ENCODE assay signal across 8 mouse cellular contexts in the genomic region with DNA sequence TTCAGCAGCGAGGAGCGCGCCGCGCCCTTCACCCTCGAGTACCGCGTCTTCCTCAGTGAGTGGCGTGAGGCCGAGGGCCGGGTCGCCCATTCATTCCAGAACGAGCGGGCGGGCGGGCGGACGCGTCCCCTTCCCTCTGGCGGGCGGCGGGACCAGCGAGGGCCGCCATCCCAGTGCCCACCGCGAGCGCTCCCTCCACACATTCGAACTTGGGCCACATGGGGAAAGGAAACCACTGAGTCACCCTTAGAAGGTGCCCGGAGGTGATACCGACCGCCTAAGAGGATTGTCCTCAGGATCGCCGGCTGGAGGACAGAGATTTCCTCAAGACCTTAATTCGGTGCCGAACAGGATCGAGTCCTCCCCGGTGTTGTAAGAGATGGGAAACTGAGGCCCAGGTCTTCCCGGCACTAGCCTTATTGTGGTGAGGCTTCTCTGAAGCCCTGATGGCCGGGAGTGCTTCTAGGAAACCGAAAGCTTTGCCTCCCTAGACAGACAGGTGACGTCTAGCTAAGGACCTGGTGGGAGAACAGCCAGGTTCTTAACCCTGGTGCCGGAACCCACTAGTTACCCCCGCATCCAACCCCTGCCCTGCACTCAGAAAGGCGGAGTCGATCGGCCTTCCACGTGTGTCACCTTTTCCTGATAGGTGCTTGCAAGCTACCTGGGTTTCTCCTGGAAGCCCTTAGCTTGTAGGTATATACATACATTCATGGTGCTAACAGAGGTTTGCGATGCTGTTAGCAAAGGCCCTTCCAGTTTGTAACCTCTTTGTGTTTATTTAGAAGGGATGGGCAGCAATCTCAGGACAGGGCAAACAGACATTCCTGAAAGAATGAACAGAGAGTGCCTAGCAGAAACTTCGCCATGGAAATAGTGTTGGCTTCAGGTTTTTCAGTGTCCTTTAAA. TPM values are rescaled to one million over a fixed set of nuclear protein-coding genes. Genes with fewer than 3 reads are reported as not detected.
A peak's percentile ranks its signal among the peaks of the same experiment; 100 is the strongest.
DNase-seq lines count a peak whose midpoint lies in the region; ATAC-seq and TF ChIP-seq lines count a peak whose summit lies in the region.

No protein-coding gene starts in this region.

- peak overlapping the region; percentile 90 for H3K4me3 ChIP-seq in heart, embryonic 10.5 days
- peak overlapping the region; percentile 76 for H3K4me3 ChIP-seq in G1E (ENCODE audit: low read depth, low read length)
- H3K4me3 ChIP-seq in embryonic fibroblast, embryonic 13.5 days (ENCODE audit: insufficient read depth, low read length) = peak overlapping the region; percentile 92
- peak overlapping the region; percentile 97 for H3K4me3 ChIP-seq in megakaryocyte, embryonic 14.5 days (replicated peaks)

- H3K27me3 ChIP-seq in heart, embryonic 10.5 days (ENCODE audit: insufficient read depth, poor library complexity, severe bottlenecking) = no peaks in the 10 kb centered on the region
- no peaks in the 10 kb centered on the region for H3K27me3 ChIP-seq in G1E (ENCODE audit: insufficient read depth, low read length)
- peaks cover 6% of the 10 kb centered on the region for H3K27me3 ChIP-seq in megakaryocyte, embryonic 14.5 days (replicated peaks)

- peaks cover 25% of the 10 kb centered on the region for H3K36me3 ChIP-seq in heart, embryonic 10.5 days
- peaks cover 17% of the 10 kb centered on the region for H3K36me3 ChIP-seq in G1E (replicated peaks)
- H3K36me3 ChIP-seq in megakaryocyte, embryonic 14.5 days (replicated peaks; ENCODE audit: low read length) = peaks cover 21% of the 10 kb centered on the region

- intact Hi-C loops in heart, postnatal 36 days (cut with DNase I) = loop anchor here (2.0 kb wide), 1 partner anchor 20 kb away; no protein-coding TSS in a partner anchor

- ATAC-seq in G1E (ENCODE audit: extremely low read depth, insufficient number of reproducible peaks, low FRiP score, poor library complexity, severe bottlenecking) = no peak

- no peak for DNase-seq in heart, embryonic 10.5 days (ENCODE audit: low spot score)
- no peak for DNase-seq in heart, postnatal 36 days
- peak; percentile 6 for DNase-seq in G1E (ENCODE audit: low spot score)
- DNase-seq in kidney, adult 18-20 months = peak; percentile 30
- DNase-seq in urinary bladder, postnatal 10 days (ENCODE audit: low spot score) = no peak
- no peak for DNase-seq in spleen, postnatal 4 days (ENCODE audit: low spot score in 2 of 2)

- no peak for TF ChIP-seq POLR2A in embryonic fibroblast, embryonic 13.5 days (IDR thresholded peaks at IDR 0.05; ENCODE audit: low read depth, low read length)

- H3K27ac ChIP-seq in heart, embryonic 10.5 days = peak overlapping the region; percentile 96
- peak overlapping the region; percentile 16; the same call in 1 of the 2 replicates for H3K27ac ChIP-seq in embryonic fibroblast, embryonic 13.5 days (ENCODE audit: insufficient read depth, low read length)

- TF ChIP-seq CTCF in G1E (IDR thresholded peaks at IDR 0.05; ENCODE audit: low read depth, low read length) = no peak
- TF ChIP-seq CTCF in embryonic fibroblast, embryonic 13.5 days (IDR thresholded peaks at IDR 0.05; ENCODE audit: borderline replicate concordance, insufficient read depth, low read length) = no peak

- no peaks in the 10 kb centered on the region for H3K9me3 ChIP-seq in heart, embryonic 10.5 days
- no peaks in the 10 kb centered on the region for H3K9me3 ChIP-seq in G1E (replicated peaks)
- H3K9me3 ChIP-seq in megakaryocyte, embryonic 14.5 days = no peaks in the 10 kb centered on the region

- peaks cover 17% of the 10 kb centered on the region for H3K4me1 ChIP-seq in heart, embryonic 10.5 days
- peaks cover 9% of the 10 kb centered on the region for H3K4me1 ChIP-seq in G1E (ENCODE audit: insufficient read depth, low read depth, low read length)
- H3K4me1 ChIP-seq in embryonic fibroblast, embryonic 13.5 days (ENCODE audit: control insufficient read depth, insufficient read depth, low read length) = no peaks in the 10 kb centered on the region
- peaks cover 20% of the 10 kb centered on the region for H3K4me1 ChIP-seq in megakaryocyte, embryonic 14.5 days

- 1% methylated on average over 47 of the region's 49 CpGs for WGBS in heart, embryonic 10.5 days

RNA-seq across cellular contexts. Expression of a gene that starts 0.6 kb away (rescaled TPM):
- polyA plus RNA-seq in heart, embryonic 10.5 days (2016; fragmentation: Nextera tagmentation; extraction: Ambion mirVana) = 183 and 245 TPM in 2 replicates
- 10 to 100 TPM; 65.3 to 70.5 TPM for total RNA-seq in heart, postnatal 36 days (2021)
- 19.0 and 29.6 TPM in 2 replicates for total RNA-seq in G1E (2014; fragmentation: Nextera tagmentation)
- 36.8 and 42.0 TPM in 2 replicates for total RNA-seq in G1E (2017)
- polyA plus RNA-seq in G1E (2012) = 14.8 and 15.0 TPM in 2 replicates
- 67.1 and 70.0 TPM in 2 replicates for polyA plus RNA-seq in embryonic fibroblast, embryonic 13.5 days (2011; ENCODE audit: insufficient read length, low read depth, missing spikeins)
- 7.3 and 17.6 TPM in 2 replicates for polyA plus RNA-seq in megakaryocyte, embryonic 14.5 days (2012; ENCODE audit: insufficient read depth, low replicate concordance)

RNA-seq across cellular contexts. Expression of a gene that starts 31.1 kb away (rescaled TPM):
- 187 and 218 TPM in 2 replicates for polyA plus RNA-seq in heart, embryonic 10.5 days (2016; fragmentation: Nextera tagmentation; extraction: Ambion mirVana)
- total RNA-seq in heart, postnatal 36 days (2021) = 100 to 1,000 TPM; 164 to 177 TPM
- total RNA-seq in G1E (2014; fragmentation: Nextera tagmentation) (60.0 and 85.1 TPM in 2 replicates), G1E (2017) (72.4 and 83.0 TPM in 2 replicates)
- 30.8 and 31.6 TPM in 2 replicates for polyA plus RNA-seq in G1E (2012)
- polyA plus RNA-seq in embryonic fibroblast, embryonic 13.5 days (2011; ENCODE audit: insufficient read length, low read depth, missing spikeins) = 249 and 278 TPM in 2 replicates
- polyA plus RNA-seq in megakaryocyte, embryonic 14.5 days (2012; ENCODE audit: insufficient read depth, low replicate concordance) = 24.0 and 57.2 TPM in 2 replicates

RNA-seq across cellular contexts. Expression of a gene that starts 46.3 kb away (rescaled TPM):
- polyA plus RNA-seq in heart, embryonic 10.5 days (2016; fragmentation: Nextera tagmentation; extraction: Ambion mirVana) = 26.8 and 39.2 TPM in 2 replicates
- total RNA-seq in heart, postnatal 36 days (2021) = 10 to 100 TPM; 22.8 to 23.3 TPM
- total RNA-seq in G1E (2014; fragmentation: Nextera tagmentation) (5.1 and 13.5 TPM in 2 replicates), G1E (2017) (8.2 and 10.8 TPM in 2 replicates)
- polyA plus RNA-seq in G1E (2012) = 104 and 161 TPM in 2 replicates
- 14.5 and 19.3 TPM in 2 replicates for polyA plus RNA-seq in embryonic fibroblast, embryonic 13.5 days (2011; ENCODE audit: insufficient read length, low read depth, missing spikeins)
- polyA plus RNA-seq in megakaryocyte, embryonic 14.5 days (2012; ENCODE audit: insufficient read depth, low replicate concordance) = 167 and 296 TPM in 2 replicates

RNA-seq across cellular contexts. Expression of a gene that starts 53.7 kb away (rescaled TPM):
- polyA plus RNA-seq in heart, embryonic 10.5 days (2016; fragmentation: Nextera tagmentation; extraction: Ambion mirVana) = 0.06 and 0.11 TPM in 2 replicates
- total RNA-seq in heart, postnatal 36 days (2021) = not detected
- not detected in 2 replicates for total RNA-seq in G1E (2014; fragmentation: Nextera tagmentation)
- total RNA-seq in G1E (2017) = 0.05 and 0.12 TPM in 2 replicates
- not detected in 2 replicates for polyA plus RNA-seq in G1E (2012)
- polyA plus RNA-seq in embryonic fibroblast, embryonic 13.5 days (2011; ENCODE audit: insufficient read length, low read depth, missing spikeins) = 0.47 and 1.2 TPM in 2 replicates
- 0.09 TPM in 1 of 2 replicates, not detected in the other for polyA plus RNA-seq in megakaryocyte, embryonic 14.5 days (2012; ENCODE audit: insufficient read depth, low replicate concordance)

Comparison
In these comparisons a context has a peak if more than half of its experiments do, and no peak if none do; other contexts are left out.
1. DNase-seq: peak in G1E (single experiment) and kidney, adult 18-20 months (single experiment); none in heart, embryonic 10.5 days (single experiment), heart, postnatal 36 days (0 of 2), urinary bladder, postnatal 10 days (single experiment) and spleen, postnatal 4 days (0 of 2).
2. Peak in every context shown above with its lines, with median percentiles within 50 percentile points of each other: H3K4me3 ChIP-seq.